Mouse (Mus musculus) neural tube, embryonic 10.5 days (tissue): ENCODE data around the gene Lysmd1.

Experiments
- DNase-seq: peaks from one replicate; pipeline ENCODE4 v3.0.0-alpha.2; 2017; ENCODE audit warnings: low spot score; ENCODE audit errors: extremely low spot score

The Lysmd1 gene

DNA sequence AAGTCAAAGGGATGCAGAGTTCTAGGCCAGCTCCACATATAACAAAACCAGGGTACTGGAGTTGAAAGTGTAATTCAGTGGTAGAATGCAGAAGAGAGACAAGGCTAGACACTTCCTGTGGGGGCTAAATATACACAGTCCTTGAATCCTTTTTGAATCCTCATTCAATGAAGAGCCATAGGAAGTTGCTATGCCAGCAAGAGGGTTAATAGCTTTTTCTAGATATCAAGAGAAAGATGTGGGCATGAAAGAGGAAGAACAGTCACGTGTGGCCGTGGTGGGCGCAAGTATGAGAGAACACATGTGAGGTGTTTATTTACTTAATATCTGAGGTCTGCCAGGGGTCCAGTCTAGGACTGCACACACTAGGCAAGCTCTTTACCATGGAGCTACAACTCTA, 2.4 kb downstream of the Lysmd1 start:
- DNase-seq: no peak

DNA sequence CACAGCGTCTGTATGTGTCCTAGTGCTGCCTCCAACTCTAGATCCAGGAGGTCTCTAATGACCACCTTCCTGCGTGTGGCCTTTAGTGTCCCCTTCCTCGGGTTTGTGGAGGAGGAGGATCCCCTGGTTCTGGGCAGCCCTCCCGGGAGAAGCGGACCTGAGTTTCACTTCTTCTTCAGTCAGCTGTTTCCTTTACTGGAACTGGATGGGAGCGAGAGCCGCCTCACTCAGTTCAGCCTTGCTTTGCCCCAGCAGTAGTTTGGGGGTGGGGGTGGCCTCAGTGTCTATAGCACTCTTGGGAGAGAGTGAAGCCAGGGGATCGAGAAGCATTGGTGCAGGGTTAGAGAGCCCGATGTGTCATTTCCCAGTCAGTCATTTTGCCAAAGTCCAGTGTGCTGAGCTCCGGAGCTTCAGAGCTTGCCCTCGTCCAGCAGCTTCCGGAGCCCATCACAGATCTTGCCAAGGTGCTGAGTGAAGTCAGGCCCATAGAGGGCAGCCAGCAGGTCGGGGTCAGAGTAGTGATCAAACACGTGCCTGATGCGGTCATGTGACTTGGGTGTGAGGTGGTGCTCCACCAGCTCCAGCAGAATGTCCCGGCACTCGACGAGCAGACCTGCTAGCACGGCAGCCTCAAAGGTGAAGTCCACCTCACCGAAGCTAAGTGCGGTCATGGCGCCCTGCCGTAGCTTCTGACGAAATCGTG, 5.8 kb downstream of the Lysmd1 start:
- no peak for DNase-seq

GRCm38 (mm10) chr3:95140289-95140595, 6.4 kb downstream of the Lysmd1 start:
- no peak for DNase-seq

- no peak for DNase-seq
Observed at GRCm38 (mm10) chr3:95140795-95141194, 6.9 kb downstream of the Lysmd1 start.

DNA sequence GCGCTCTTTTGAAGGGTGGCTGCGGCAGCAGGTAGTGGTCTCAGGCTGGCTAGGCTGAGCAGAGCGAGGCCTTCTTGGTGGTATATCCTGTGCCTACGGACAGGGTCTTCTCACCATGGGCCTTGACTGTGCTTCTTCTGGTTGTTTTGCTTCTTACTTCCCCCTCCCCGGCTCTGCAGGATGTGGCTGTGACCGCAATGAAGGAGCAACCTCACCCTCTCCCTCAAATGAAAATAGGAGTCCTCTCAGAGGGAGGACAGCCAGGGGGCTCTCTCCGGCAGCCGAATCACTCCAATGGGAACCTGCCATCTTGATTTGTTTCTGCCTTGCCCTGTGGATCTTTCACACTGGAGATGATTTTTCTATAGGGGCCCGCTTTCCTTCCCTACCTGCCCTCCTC, 7.6 kb downstream of the Lysmd1 start:
- DNase-seq: no peak

GRCm38 (mm10) chr3:95141952-95142616, 8.2 kb downstream of the Lysmd1 start, which contains the start of gene Tnfaip8l2:
Gene Tnfaip8l2 (minus strand): TSS chr3:95142360.
- no peak for DNase-seq

- DNase-seq: peak; percentile 85
Observed at GRCm38 (mm10) chr3:95142617-95143011, 8.7 kb downstream of the Lysmd1 start.

GRCm38 (mm10) chr3:95147924-95148323, 14.0 kb downstream of the Lysmd1 start:
- no peak for DNase-seq

DNA sequence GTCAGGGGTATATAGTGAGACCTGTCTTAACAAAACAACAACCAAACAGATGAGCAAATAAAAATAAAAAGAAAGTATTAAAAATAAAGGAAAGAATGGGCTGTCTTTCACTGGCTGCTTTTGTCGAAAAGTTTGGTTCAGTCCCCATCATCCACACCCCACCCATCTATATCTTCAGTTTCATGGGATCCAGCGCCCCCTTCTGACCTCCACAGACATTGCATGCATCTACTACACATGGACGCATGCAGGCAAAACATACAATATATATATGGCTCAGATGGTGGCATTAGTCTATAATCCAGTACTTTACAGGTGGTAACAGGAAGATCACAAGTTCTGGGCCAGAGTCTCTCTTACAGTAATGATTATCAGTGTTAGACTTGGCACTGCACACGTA, 20.0 kb downstream of the Lysmd1 start:
- no peak for DNase-seq

- no peak for DNase-seq
Observed at GRCm38 (mm10) chr3:95159511-95159986, 25.7 kb downstream of the Lysmd1 start.

- peak; percentile 86 for DNase-seq
Observed at GRCm38 (mm10) chr3:95159987-95160963, 26.4 kb downstream of the Lysmd1 start, which contains the start of gene Sema6c. Gene Sema6c (plus strand): TSS chr3:95160457.

GRCm38 (mm10) chr3:95161041-95161551, 27.2 kb downstream of the Lysmd1 start:
- peak; percentile 60 for DNase-seq

- DNase-seq: no peak
Observed at GRCm38 (mm10) chr3:95161618-95162344, 27.9 kb downstream of the Lysmd1 start.

DNA sequence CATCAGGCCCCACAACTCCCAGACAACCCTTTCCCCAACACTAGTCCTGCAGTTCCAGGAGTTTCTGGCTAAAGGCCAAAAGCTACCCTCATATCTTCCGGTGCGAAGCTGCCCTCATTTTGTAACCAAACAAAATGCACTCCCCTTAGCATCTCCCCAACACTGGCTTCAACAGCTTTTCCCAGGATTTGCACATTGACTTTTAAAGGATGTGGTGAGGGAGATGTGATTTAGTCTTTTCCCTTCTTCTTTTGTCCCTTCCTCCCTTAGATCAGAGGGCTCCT, 28.4 kb downstream of the Lysmd1 start:
- no peak for DNase-seq

GRCm38 (mm10) chr3:95163419-95164255, 29.7 kb downstream of the Lysmd1 start:
- no peak for DNase-seq

DNA sequence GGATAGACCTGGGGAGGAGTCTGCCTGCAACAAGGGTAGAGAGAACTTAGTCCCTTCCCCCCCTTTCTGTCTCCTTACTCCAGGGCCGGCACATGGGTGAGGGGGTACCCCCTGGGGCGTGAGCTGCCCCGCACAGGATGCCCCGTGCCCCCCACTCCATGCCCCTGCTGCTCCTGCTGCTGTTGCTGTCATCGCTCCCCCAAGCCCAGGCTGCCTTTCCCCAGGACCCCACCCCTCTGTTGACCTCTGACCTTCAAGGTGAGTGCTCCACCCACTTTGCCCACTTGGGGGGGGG, 30.3 kb downstream of the Lysmd1 start:
- no peak for DNase-seq

DNA sequence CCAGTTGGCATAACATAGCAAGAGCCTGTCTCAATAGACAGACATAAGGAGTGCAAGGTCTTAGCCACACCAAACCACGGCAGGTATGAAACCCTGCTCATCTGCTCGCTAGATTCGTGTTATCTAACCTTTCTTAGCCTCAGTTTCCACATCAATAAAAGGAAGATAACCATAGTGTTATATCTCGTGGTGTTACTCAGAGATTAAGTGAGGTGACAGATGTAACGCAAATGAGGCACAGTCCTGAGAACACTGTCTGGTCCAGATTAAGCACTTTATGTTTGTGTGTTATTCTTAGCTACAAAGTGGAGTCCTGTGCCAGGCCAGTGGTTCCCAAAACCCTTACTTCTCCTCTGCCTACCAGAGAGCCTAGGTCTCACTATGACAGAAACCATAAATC, 31.0 kb downstream of the Lysmd1 start:
- DNase-seq: no peak

- no peak for DNase-seq
Observed at GRCm38 (mm10) chr3:95169996-95170395, 36.1 kb downstream of the Lysmd1 start.

GRCm38 (mm10) chr3:95171105-95171504, 37.2 kb downstream of the Lysmd1 start:
- no peak for DNase-seq

DNA sequence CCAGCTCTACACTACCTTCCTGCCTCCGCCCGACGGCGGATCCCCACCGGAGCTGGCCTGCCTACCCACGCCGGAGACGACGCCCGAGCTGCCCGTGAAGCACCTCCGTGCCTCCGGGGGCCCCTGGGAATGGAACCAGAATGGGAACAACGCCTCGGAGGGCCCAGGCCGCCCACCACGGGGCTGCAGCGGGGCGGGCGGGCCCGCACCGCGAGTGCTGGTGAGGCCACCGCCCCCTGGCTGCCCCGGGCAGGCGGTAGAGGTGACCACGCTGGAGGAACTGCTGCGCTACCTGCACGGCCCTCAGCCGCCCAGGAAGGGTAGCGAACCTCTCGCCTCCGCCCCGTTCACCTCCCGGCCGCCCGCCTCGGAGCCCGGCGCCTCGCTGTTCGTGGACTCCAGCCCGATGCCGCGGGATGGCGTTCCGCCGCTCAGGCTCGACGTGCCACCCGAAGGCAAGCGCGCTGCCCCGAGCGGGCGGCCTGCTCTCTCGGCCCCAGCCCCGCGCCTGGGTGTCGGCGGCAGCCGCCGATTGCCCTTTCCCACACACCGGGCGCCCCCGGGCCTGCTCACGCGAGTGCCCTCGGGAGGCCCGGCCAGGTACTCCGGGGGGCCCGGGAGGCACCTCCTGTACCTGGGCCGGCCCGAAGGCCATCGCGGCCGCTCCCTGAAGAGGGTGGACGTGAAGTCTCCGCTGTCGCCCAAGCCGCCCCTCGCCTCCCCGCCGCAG, 38.8 kb downstream of the Lysmd1 start:
- DNase-seq: peak; percentile 39
